Mouse (Mus musculus): ENCODE measurements around the gene Yjefn3. TPM values are rescaled to one million over a fixed set of nuclear protein-coding genes. Genes with fewer than 3 reads are reported as not detected.

Gene Yjefn3
- total and polyA plus RNA-seq, 3 experiments = 13.3 to 16.8 (median 14.2) TPM

DNA sequence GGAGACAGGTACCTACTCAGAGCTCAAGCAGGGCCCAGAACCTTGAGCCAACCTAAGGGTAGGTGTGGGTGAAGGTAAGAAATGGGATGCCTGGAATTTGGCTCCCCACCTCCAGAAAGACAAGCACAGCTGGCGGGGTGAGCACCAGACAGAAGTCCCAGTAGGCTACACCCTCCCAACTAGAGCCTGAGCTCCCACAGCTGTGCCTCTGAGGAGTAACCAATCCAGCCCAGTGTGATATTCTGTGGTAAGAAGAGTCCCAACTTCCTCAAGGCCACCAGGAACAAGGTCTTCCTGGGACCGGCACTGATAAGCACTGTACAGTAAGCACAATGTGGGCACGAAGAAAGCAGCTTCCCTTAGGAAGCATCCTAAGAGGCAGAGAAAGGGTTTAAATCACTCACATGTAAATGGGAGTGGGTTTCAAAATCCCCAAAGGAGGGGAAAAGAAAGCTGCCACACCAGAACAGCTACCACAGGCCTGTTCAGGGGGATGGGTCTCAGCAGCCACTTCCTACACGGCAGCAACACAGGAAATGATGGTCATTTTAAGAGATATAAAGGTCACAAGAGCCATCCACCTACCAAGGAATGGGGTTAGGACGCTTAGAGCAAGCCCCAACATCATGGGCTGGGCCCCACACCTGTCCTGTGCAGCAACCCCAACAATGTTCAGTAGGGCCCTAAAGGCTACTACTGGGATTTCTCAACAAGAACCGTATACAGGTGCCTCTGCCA is 35.9 kb upstream of the Yjefn3 start:
- no peak overlapping the region for H3K9ac ChIP-seq (ENCODE audit: low read depth, low read length)
- H3K27ac ChIP-seq = peak overlapping the region; percentile 26
- H3K79me2 ChIP-seq (replicated peaks; ENCODE audit: control insufficient read depth, insufficient read depth, low read length) = peaks cover 7% of the 10 kb centered on the region
- no peak overlapping the region for H3K4me3 ChIP-seq
- peaks cover 42% of the 10 kb centered on the region for H3K4me1 ChIP-seq (ENCODE audit: control insufficient read depth, insufficient read depth, low read length)
- intact Hi-C loops (cut with DNase I) = no loop called here
- no peaks in the 10 kb centered on the region for H3K27me3 ChIP-seq (ENCODE audit: control insufficient read depth, insufficient read depth, low read length)
- TF ChIP-seq POLR2A (IDR thresholded peaks at IDR 0.05; ENCODE audit: insufficient read depth, low read depth, low read length) = no peak
- 48% methylated on average over 6 of the region's 6 CpGs for WGBS
- peaks cover 3% of the 10 kb centered on the region for H3K36me3 ChIP-seq (ENCODE audit: control insufficient read depth, insufficient read depth, low read length)
- DNase-seq = no peak

DNA sequence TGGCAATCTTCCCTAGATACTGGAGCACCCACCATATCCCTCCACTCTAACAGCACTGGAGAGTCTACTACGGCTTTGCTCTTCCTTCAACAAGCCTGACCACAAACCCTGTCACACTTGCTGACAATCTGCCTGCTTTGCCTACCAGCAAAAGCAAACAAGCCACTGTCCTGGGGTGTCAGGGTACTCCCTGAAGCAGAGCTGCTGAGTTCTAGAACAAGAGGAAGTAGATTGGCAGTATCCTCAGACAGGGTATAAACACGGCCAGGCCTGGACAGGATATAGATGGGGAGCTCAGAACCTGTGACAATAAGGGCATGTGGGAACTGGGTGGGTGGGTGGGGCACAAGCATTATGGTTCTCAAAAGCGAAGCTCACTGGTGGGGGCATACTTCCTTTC is 35.0 kb upstream of the Yjefn3 start:
- Histone ChIP-seq H3K36me3 (ENCODE audit: control insufficient read depth, insufficient read depth, low read length) (peaks cover 3% of the 10 kb centered on the region), H3K79me2 (replicated peaks; ENCODE audit: control insufficient read depth, insufficient read depth, low read length) (peaks cover 7% of the 10 kb centered on the region), H3K27ac (peak overlapping the region; percentile 24), H3K4me1 (ENCODE audit: control insufficient read depth, insufficient read depth, low read length) (peaks cover 40% of the 10 kb centered on the region), H3K9ac (ENCODE audit: low read depth, low read length) (no peak overlapping the region), H3K27me3 (ENCODE audit: control insufficient read depth, insufficient read depth, low read length) (no peaks in the 10 kb centered on the region), H3K4me3 (no peak overlapping the region)
- 55% methylated on average over 3 of the region's 3 CpGs for WGBS
- no peak for TF ChIP-seq CTCF (IDR thresholded peaks at IDR 0.05)
- no peak for TF ChIP-seq EP300 (IDR thresholded peaks at IDR 0.05; ENCODE audit: insufficient read depth, low read depth, low read length)
- intact Hi-C loops (cut with DNase I) = loop anchor here (2.0 kb wide), 1 partner anchor 35 kb away; no protein-coding TSS in a partner anchor
- peak in 1 of 2 experiments; percentile 6 for DNase-seq

DNA sequence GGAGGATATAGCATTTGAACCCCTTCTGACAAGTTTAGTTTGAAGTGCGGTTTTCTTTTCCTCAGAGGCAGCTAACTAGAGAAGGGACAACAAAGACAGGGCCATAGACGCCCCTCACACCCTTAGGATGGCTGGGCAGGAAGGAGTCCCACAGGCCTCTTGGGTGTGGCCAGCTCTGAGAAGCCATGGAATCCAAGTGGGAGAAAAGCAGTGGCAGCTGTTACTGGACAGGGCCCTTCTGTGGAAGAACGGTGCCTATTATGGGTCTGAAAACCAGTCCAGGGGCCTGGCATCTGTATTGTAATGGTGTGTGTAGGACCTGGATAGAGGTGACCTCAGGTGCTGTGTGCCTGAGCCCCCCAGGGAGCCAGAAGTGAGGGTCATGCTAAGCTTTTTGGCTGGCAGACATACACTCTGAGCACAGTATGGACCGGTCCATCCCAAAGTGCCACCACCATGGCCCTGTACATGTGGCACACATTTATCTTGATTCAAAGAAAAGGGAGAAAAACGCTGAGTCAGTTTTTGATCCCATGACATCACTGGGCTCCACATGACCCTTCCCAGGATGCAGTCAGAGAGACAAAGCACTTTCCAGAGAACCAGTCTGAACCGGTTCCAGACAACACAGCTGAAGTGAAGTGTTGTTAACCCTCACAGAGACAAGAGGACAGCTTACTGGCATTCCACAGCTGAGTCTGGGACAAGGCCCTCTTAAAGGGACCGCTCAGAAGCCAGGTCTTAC is 33.7 kb upstream of the Yjefn3 start:
- Histone ChIP-seq H3K27me3 (ENCODE audit: control insufficient read depth, insufficient read depth, low read length) (no peaks in the 10 kb centered on the region), H3K4me1 (ENCODE audit: control insufficient read depth, insufficient read depth, low read length) (peaks cover 40% of the 10 kb centered on the region), H3K27ac (peak overlapping the region; percentile 67), H3K36me3 (ENCODE audit: control insufficient read depth, insufficient read depth, low read length) (peaks cover 3% of the 10 kb centered on the region), H3K9ac (ENCODE audit: low read depth, low read length) (no peak overlapping the region), H3K79me2 (replicated peaks; ENCODE audit: control insufficient read depth, insufficient read depth, low read length) (peaks cover 5% of the 10 kb centered on the region), H3K4me3 (no peak overlapping the region)
- DNase-seq = peak in 1 of 2 experiments; percentile 53
- intact Hi-C loops (cut with DNase I) = loop anchor here (2.0 kb wide), 1 partner anchor 37 kb away; no protein-coding TSS in a partner anchor
- 32% methylated on average over 7 of the region's 7 CpGs for WGBS
- TF ChIP-seq EP300 (IDR thresholded peaks at IDR 0.05; ENCODE audit: insufficient read depth, low read depth, low read length) (no peak), POLR2A (IDR thresholded peaks at IDR 0.05; ENCODE audit: insufficient read depth, low read depth, low read length) (no peak), CTCF (IDR thresholded peaks at IDR 0.05) (no peak)

DNA sequence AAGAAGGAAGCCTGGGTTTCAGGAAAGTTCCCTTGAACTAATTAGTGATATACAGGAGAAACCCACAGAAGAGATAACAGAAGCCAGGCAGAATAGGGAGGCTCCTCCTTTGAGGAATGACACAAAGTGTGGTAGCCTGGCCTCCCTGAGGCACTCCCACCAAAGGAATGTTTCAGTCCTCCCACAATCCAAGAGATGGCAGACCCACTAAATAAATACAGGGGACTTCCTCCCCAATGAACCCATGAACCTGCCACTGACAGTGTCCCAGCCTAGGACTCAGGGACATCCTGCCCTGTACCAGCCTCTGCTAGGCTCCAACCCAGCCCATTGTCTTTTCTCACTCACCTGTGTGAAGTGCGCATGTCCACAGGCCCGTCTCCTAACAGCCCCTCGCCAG is 32.9 kb upstream of the Yjefn3 start:
- WGBS = 92% methylated on average over 3 of the region's 3 CpGs
- H3K36me3 ChIP-seq (ENCODE audit: control insufficient read depth, insufficient read depth, low read length) = peaks cover 3% of the 10 kb centered on the region
- H3K9ac ChIP-seq (ENCODE audit: low read depth, low read length) = no peak overlapping the region
- no peak overlapping the region for H3K4me3 ChIP-seq
- intact Hi-C loops (cut with DNase I) = loop anchor here (2.0 kb wide), 1 partner anchor 21 kb away; no protein-coding TSS in a partner anchor
- peaks cover 5% of the 10 kb centered on the region for H3K79me2 ChIP-seq (replicated peaks; ENCODE audit: control insufficient read depth, insufficient read depth, low read length)
- DNase-seq = no peak
- TF ChIP-seq EP300 (IDR thresholded peaks at IDR 0.05; ENCODE audit: insufficient read depth, low read depth, low read length) = no peak
- no peak for TF ChIP-seq POLR2A (IDR thresholded peaks at IDR 0.05; ENCODE audit: insufficient read depth, low read depth, low read length)
- TF ChIP-seq CTCF (IDR thresholded peaks at IDR 0.05) = no peak
- no peaks in the 10 kb centered on the region for H3K27me3 ChIP-seq (ENCODE audit: control insufficient read depth, insufficient read depth, low read length)
- no peak overlapping the region; the same call in 1 of the 2 replicates for H3K27ac ChIP-seq
- H3K4me1 ChIP-seq (ENCODE audit: control insufficient read depth, insufficient read depth, low read length) = peaks cover 40% of the 10 kb centered on the region

DNA sequence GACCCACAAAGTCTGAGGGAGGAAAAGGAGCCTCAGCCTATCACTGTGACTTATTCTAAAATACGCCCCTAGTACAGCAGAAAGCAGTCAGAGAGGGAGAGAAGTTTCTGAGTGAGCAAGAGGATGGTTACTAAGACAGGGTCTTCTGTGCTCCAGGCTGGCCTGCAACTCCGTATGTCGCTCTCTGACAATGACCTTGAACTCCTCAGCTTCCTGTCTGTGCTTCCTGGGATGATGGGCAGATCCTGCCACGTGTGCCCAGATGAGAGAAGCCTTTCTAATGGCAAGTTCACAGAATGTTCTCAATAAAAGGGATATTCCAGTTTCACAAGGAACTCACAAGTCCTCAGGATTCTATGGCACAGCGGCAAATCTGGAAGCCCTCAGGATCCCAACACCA is 32.1 kb upstream of the Yjefn3 start:
- Histone ChIP-seq H3K4me1 (ENCODE audit: control insufficient read depth, insufficient read depth, low read length) (peaks cover 32% of the 10 kb centered on the region), H3K27me3 (ENCODE audit: control insufficient read depth, insufficient read depth, low read length) (no peaks in the 10 kb centered on the region), H3K4me3 (no peak overlapping the region), H3K79me2 (replicated peaks; ENCODE audit: control insufficient read depth, insufficient read depth, low read length) (peaks cover 3% of the 10 kb centered on the region; the same call in 1 of the 2 replicates), H3K9ac (ENCODE audit: low read depth, low read length) (no peak overlapping the region), H3K36me3 (ENCODE audit: control insufficient read depth, insufficient read depth, low read length) (peaks cover 3% of the 10 kb centered on the region), H3K27ac (0 out of 2 replicates have a peak overlapping the region, but pooled peaks have one; percentile 21)
- DNase-seq = no peak
- intact Hi-C loops (cut with DNase I) = loop anchor here (2.0 kb wide), 1 partner anchor 22 kb away; no protein-coding TSS in a partner anchor
- no peak for TF ChIP-seq CTCF (IDR thresholded peaks at IDR 0.05)
- no peak for TF ChIP-seq POLR2A (IDR thresholded peaks at IDR 0.05; ENCODE audit: insufficient read depth, low read depth, low read length)
- 52% methylated on average over 5 of the region's 5 CpGs for WGBS

DNA sequence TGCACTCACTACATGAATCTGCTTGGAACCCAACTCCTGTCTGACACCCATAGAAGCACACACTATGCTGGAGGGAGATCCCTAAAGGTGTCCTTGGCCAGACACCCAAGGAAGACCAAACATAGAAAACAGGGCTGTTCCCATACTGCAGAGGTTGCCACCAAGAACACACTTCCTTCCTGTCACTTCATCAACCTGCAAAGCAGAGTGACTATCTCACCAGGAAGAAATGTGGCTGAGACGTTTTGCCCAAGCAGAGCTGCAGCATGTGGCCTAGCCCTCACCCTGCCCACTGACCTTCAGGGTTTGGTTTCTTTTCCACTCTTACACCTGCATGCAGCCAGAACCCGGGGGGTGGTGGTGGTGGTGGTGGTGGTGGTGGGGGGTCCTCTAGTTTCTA is 31.3 kb upstream of the Yjefn3 start:
- WGBS = 37% methylated on average over 2 of the region's 2 CpGs
- no peak for DNase-seq
- Histone ChIP-seq H3K27me3 (ENCODE audit: control insufficient read depth, insufficient read depth, low read length) (no peaks in the 10 kb centered on the region), H3K9ac (ENCODE audit: low read depth, low read length) (no peak overlapping the region), H3K4me3 (no peak overlapping the region), H3K4me1 (ENCODE audit: control insufficient read depth, insufficient read depth, low read length) (peaks cover 27% of the 10 kb centered on the region), H3K36me3 (ENCODE audit: control insufficient read depth, insufficient read depth, low read length) (peaks cover 3% of the 10 kb centered on the region), H3K27ac (no peak overlapping the region; the same call in 1 of the 2 replicates), H3K79me2 (replicated peaks; ENCODE audit: control insufficient read depth, insufficient read depth, low read length) (no peaks in the 10 kb centered on the region; the same call in 1 of the 2 replicates)
- intact Hi-C loops (cut with DNase I) = loop anchor here (2.0 kb wide), 1 partner anchor 23 kb away; no protein-coding TSS in a partner anchor
- TF ChIP-seq POLR2A (IDR thresholded peaks at IDR 0.05; ENCODE audit: insufficient read depth, low read depth, low read length) = no peak
- no peak for TF ChIP-seq CTCF (IDR thresholded peaks at IDR 0.05)
- TF ChIP-seq EP300 (IDR thresholded peaks at IDR 0.05; ENCODE audit: insufficient read depth, low read depth, low read length) = no peak
